ENCODE assay signal across 8 mouse cellular contexts in genomic region chr9:43698080-43698712, GRCm38 (mm10). TPM values are rescaled to one million over a fixed set of nuclear protein-coding genes. Genes with fewer than 3 reads are reported as not detected.
A peak's percentile ranks its signal among the peaks of the same experiment; 100 is the strongest.
DNase-seq lines count a peak whose midpoint lies in the region; ATAC-seq and TF ChIP-seq lines count a peak whose summit lies in the region.

No protein-coding gene starts in this region.

- no peaks in the 10 kb centered on the region for H3K4me1 ChIP-seq in thymus, adult 2 months (replicated peaks; ENCODE audit: control insufficient read depth, insufficient read depth, low read length)
- H3K4me1 ChIP-seq in intestine, postnatal 0 days (replicated peaks; ENCODE audit: control insufficient read depth, insufficient read depth, low read length): no peaks in the 10 kb centered on the region
- no peaks in the 10 kb centered on the region for H3K4me1 ChIP-seq in lung, embryonic 14.5 days (ENCODE audit: insufficient read depth)

- no peak overlapping the region for H3K9ac ChIP-seq in intestine, postnatal 0 days (ENCODE audit: low read depth, low read length)
- H3K9ac ChIP-seq in lung, embryonic 14.5 days: no peak overlapping the region

- no peak overlapping the region for H3K4me2 ChIP-seq in intestine, postnatal 0 days (replicated peaks; ENCODE audit: low read depth)
- no peak overlapping the region for H3K4me2 ChIP-seq in lung, embryonic 14.5 days

- ATAC-seq in intestine, postnatal 0 days: peak; percentile 57; the same call in 1 of the 2 replicates
- ATAC-seq in lung, embryonic 14.5 days (ENCODE audit: insufficient read depth): peak; percentile 58
- ATAC-seq in granulocyte monocyte progenitor cell, adult 5-6 weeks (replicated peaks; ENCODE audit: poor library complexity, severe bottlenecking): no peak

- no peak overlapping the region for H3K4me3 ChIP-seq in thymus, adult 2 months (ENCODE audit: control insufficient read depth, insufficient read depth, low read length)
- H3K4me3 ChIP-seq in intestine, postnatal 0 days (ENCODE audit: low read depth, low read length): no peak overlapping the region
- no peak overlapping the region for H3K4me3 ChIP-seq in lung, embryonic 14.5 days (ENCODE audit: low read depth, low read length)

- H3K9me3 ChIP-seq in intestine, postnatal 0 days (ENCODE audit: control insufficient read depth): no peaks in the 10 kb centered on the region
- no peaks in the 10 kb centered on the region for H3K9me3 ChIP-seq in lung, embryonic 14.5 days (ENCODE audit: low read depth, low read length)

- no peak for TF ChIP-seq POLR2A in thymus, adult 2 months (IDR thresholded peaks at IDR 0.05; ENCODE audit: control insufficient read depth, extremely low read depth, insufficient read depth, low read length, poor library complexity)
- TF ChIP-seq POLR2A in brain, embryonic 14.5 days (IDR thresholded peaks at IDR 0.05; ENCODE audit: borderline replicate concordance, extremely low read depth, insufficient read depth, insufficient read length, poor library complexity, severe bottlenecking): no peak

- TF ChIP-seq CTCF in thymus, adult 2 months (IDR thresholded peaks at IDR 0.05; ENCODE audit: borderline replicate concordance, control insufficient read depth, extremely low read depth, insufficient read depth, low read length, poor library complexity): no peak
- TF ChIP-seq CTCF in brain, embryonic 14.5 days (IDR thresholded peaks at IDR 0.05; ENCODE audit: borderline replicate concordance, extremely low read depth, insufficient read depth, insufficient read length): no peak
- TF ChIP-seq CTCF in intestine, postnatal 0 days (IDR thresholded peaks at IDR 0.05; ENCODE audit: low read depth): peak; percentile 67
- TF ChIP-seq CTCF in lung, embryonic 14.5 days (IDR thresholded peaks at IDR 0.05; ENCODE audit: low read depth): peak; percentile 58

- no peak overlapping the region for H3K27ac ChIP-seq in thymus, adult 2 months (ENCODE audit: control insufficient read depth, insufficient read depth, low read length)
- H3K27ac ChIP-seq in intestine, postnatal 0 days (ENCODE audit: low read depth, low read length): no peak overlapping the region
- no peak overlapping the region for H3K27ac ChIP-seq in lung, embryonic 14.5 days (ENCODE audit: low read depth)

- H3K27me3 ChIP-seq in thymus, adult 2 months (ENCODE audit: control insufficient read depth, insufficient read depth, low read length): no peaks in the 10 kb centered on the region
- H3K27me3 ChIP-seq in intestine, postnatal 0 days (replicated peaks; ENCODE audit: control insufficient read depth, insufficient read depth, low read length): no peaks in the 10 kb centered on the region
- H3K27me3 ChIP-seq in lung, embryonic 14.5 days (ENCODE audit: insufficient read depth, low read length): no peaks in the 10 kb centered on the region

- 21% methylated on average over 8 of the region's 8 CpGs for WGBS in thymus, adult 2 months
- WGBS in intestine, postnatal 0 days: 7% methylated on average over 8 of the region's 8 CpGs
- WGBS in lung, embryonic 14.5 days: 8% methylated on average over 8 of the region's 8 CpGs

- DNase-seq in thymus, adult 2 months: peak; percentile 8
- no peak for DNase-seq in thymus, adult 18-20 months
- DNase-seq in brain, embryonic 14.5 days (ENCODE audit: low read depth): peak; percentile 71
- DNase-seq in lung, embryonic 14.5 days: peak; percentile 96
- peak; percentile 11 to 15 for DNase-seq in thymus, postnatal 36 days
- DNase-seq in frontal cortex, postnatal 25 days (ENCODE audit: low spot score in 2 of 2): no peak

- no peaks in the 10 kb centered on the region for H3K36me3 ChIP-seq in thymus, adult 2 months (ENCODE audit: control insufficient read depth, insufficient read depth, low read length)
- no peaks in the 10 kb centered on the region for H3K36me3 ChIP-seq in intestine, postnatal 0 days (ENCODE audit: control insufficient read depth, insufficient read depth)
- no peaks in the 10 kb centered on the region for H3K36me3 ChIP-seq in lung, embryonic 14.5 days (ENCODE audit: insufficient read depth)

RNA-seq across cellular contexts. Expression of gene Nectin1, which starts 45.6 kb away (rescaled TPM):
- 23.3 and 28.9 TPM in 2 replicates for polyA plus RNA-seq in thymus, adult 2 months (2012; rRNA removed)
- polyA plus RNA-seq in brain, embryonic 14.5 days (2012; rRNA removed): 14.4 and 31.1 TPM in 2 replicates
- 4.7 and 5.5 TPM in 2 replicates for polyA plus RNA-seq in intestine, postnatal 0 days (2015; fragmentation: Nextera tagmentation; extraction: Ambion mirVana)
- 5.7 and 6.7 TPM in 2 replicates for polyA plus RNA-seq in lung, embryonic 14.5 days (2014; fragmentation: Nextera tagmentation; extraction: Ambion mirVana)
- 0.52 and 4.6 TPM in 2 replicates for total RNA-seq in granulocyte monocyte progenitor cell, adult 5-6 weeks (2014; fragmentation: Nextera tagmentation)
- total RNA-seq in granulocyte monocyte progenitor cell, adult 5-6 weeks (2017): 0.31 and 0.52 TPM in 2 replicates

Comparison
In these comparisons a context has a peak if more than half of its experiments do, and no peak if none do; other contexts are left out.
1. DNase-seq: peak in thymus, adult 2 months (single experiment), brain, embryonic 14.5 days (single experiment), lung, embryonic 14.5 days (single experiment) and thymus, postnatal 36 days (2 of 2); none in thymus, adult 18-20 months (0 of 2) and frontal cortex, postnatal 25 days (0 of 2).
2. CTCF ChIP-seq: peak in intestine, postnatal 0 days (single experiment) and lung, embryonic 14.5 days (single experiment); none in thymus, adult 2 months (single experiment) and brain, embryonic 14.5 days (single experiment).